Mouse (Mus musculus) stomach, postnatal 0 days (tissue): ENCODE measurements around the gene Ankrd11.

Source experiments
- CTCF ChIP-seq: IDR thresholded peaks from 2 replicates; pipeline ENCODE4 v1.5.1; 2016; ENCODE audit warnings: antibody characterized with exemption, low read depth, mild to moderate bottlenecking, moderate library complexity
- EP300 ChIP-seq: optimal IDR thresholded peaks from 2 replicates; pipeline ENCODE3; 2016; ENCODE audit warnings: antibody characterized with exemption

- TF ChIP-seq CTCF (no peak), EP300 (no peak)
These were observed 175.8 kb downstream of the Ankrd11 start for GRCm38 (mm10) chr8:122866231-122866630.
